Mouse (Mus musculus) liver, embryonic 16.5 days (tissue): ENCODE results near the gene Zfp949. TPM values are rescaled to one million over a fixed set of nuclear protein-coding genes. Genes with fewer than 3 reads are reported as not detected.

Experiments
- ATAC-seq: fragments of 200-750 bp; cut with Nextera tagmentation; 2 replicates; pipeline ENCODE4 v1.8.0; 2017; ENCODE audit warnings: low read depth, mild to moderate bottlenecking, moderate number of reproducible peaks, moderate library complexity
- H3K27ac ChIP-seq: fragments of 300-500 bp; sonication (generic); 2 replicates; pipeline ENCODE4 v1.5.1; 2014; ENCODE audit warnings: mild to moderate bottlenecking, low read length
- H3K27me3 ChIP-seq: fragments of 300-500 bp; sonication (generic); 2 replicates; pipeline ENCODE4 v1.6.1; 2014; ENCODE audit warnings: low read depth, low read length, mixed read lengths; ENCODE audit not compliant: control insufficient read depth, insufficient read depth
- H3K36me3 ChIP-seq: fragments of 300-500 bp; sonication (generic); 2 replicates; pipeline ENCODE4 v1.6.1; 2014; ENCODE audit warnings: mild to moderate bottlenecking; ENCODE audit not compliant: control insufficient read depth, insufficient read depth
- H3K4me1 ChIP-seq: fragments of 300-500 bp; sonication (generic); 2 replicates; pipeline ENCODE4 v1.6.1; 2014; ENCODE audit warnings: low read depth, low read length, mixed read lengths; ENCODE audit not compliant: control insufficient read depth
- H3K4me2 ChIP-seq: fragments of 300-500 bp; sonication (generic); 2 replicates; pipeline ENCODE4 v1.6.1; 2014; ENCODE audit warnings: low read depth, low read length, mixed read lengths
- H3K4me3 ChIP-seq: fragments of 300-500 bp; sonication (generic); 2 replicates; pipeline ENCODE4 v1.5.1; 2014; ENCODE audit warnings: low read depth, mild to moderate bottlenecking, low read length
- H3K9ac ChIP-seq: fragments of 300-500 bp; sonication (generic); 2 replicates; pipeline ENCODE4 v1.6.1; 2014; ENCODE audit warnings: low read depth, low read length
- H3K9me3 ChIP-seq: fragments of 300-500 bp; sonication (generic); replicated peaks from 2 replicates; pipeline ENCODE4 v1.6.1; 2016; ENCODE audit warnings: low read length; ENCODE audit not compliant: control insufficient read depth
- WGBS: fragments of 180-500 bp; shearing (Covaris S2); extraction: QIAGEN DNeasy Blood & Tissue Kit; methylation state at CpG from one replicate; pipeline ENCODE4 v1.1.7; 2014; ENCODE audit not compliant: insufficient replicate concordance; 5-methylcytosine and 5-hydroxymethylcytosine counted together
- polyA plus RNA-seq: library from polyadenylated mRNA; unstranded; fragments of >200 nt; fragmentation: Nextera tagmentation; extraction: Ambion mirVana; gene quantifications from 2 replicates; pipeline ENCODE4 v1.2.1, GENCODE M21; 2015

The Zfp949 gene
- polyA plus RNA-seq, 1 experiment from 2014 or later, result 8.4 TPM

GRCm38 (mm10) chr9:88529979-88530580, 17.7 kb upstream of the Zfp949 start:
- Histone ChIP-seq H3K9ac (no peak overlapping the region), H3K36me3 (no peaks in the 10 kb centered on the region), H3K27ac (no peak overlapping the region), H3K9me3 (no peaks in the 10 kb centered on the region), H3K4me2 (no peak overlapping the region), H3K4me1 (no peaks in the 10 kb centered on the region; the same call in 1 of the 2 replicates), H3K27me3 (no peaks in the 10 kb centered on the region), H3K4me3 (no peak overlapping the region)
- ATAC-seq, result no peak
- WGBS, result 56% methylated on average over 5 of the region's 5 CpGs

- Histone ChIP-seq H3K9me3 (no peaks in the 10 kb centered on the region), H3K27me3 (no peaks in the 10 kb centered on the region), H3K4me1 (no peaks in the 10 kb centered on the region; the same call in 1 of the 2 replicates), H3K9ac (no peak overlapping the region), H3K36me3 (no peaks in the 10 kb centered on the region), H3K27ac (no peak overlapping the region), H3K4me3 (no peak overlapping the region), H3K4me2 (no peak overlapping the region)
- peak; percentile 58; the same call in 1 of the 2 replicates for ATAC-seq
- WGBS, result 61% methylated on average over 5 of the region's 5 CpGs
Observed at GRCm38 (mm10) chr9:88534093-88534492, 13.7 kb upstream of the Zfp949 start.

GRCm38 (mm10) chr9:88539546-88540224, 8.1 kb upstream of the Zfp949 start:
- ATAC-seq, result no peak
- Histone ChIP-seq H3K9ac (no peak overlapping the region), H3K4me2 (no peak overlapping the region), H3K27me3 (no peaks in the 10 kb centered on the region), H3K27ac (no peak overlapping the region), H3K9me3 (no peaks in the 10 kb centered on the region), H3K4me1 (no peaks in the 10 kb centered on the region), H3K36me3 (no peaks in the 10 kb centered on the region), H3K4me3 (no peak overlapping the region)
- WGBS, result 49% methylated on average over 5 of the region's 5 CpGs

GRCm38 (mm10) chr9:88542816-88543215, 5.0 kb upstream of the Zfp949 start:
- Histone ChIP-seq H3K9ac (no peak overlapping the region), H3K4me1 (peaks cover 5% of the 10 kb centered on the region), H3K27ac (no peak overlapping the region), H3K9me3 (no peaks in the 10 kb centered on the region), H3K4me3 (no peak overlapping the region), H3K27me3 (no peaks in the 10 kb centered on the region), H3K36me3 (no peaks in the 10 kb centered on the region), H3K4me2 (no peak overlapping the region)
- ATAC-seq, result no peak
- 41% methylated on average over 2 of the region's 2 CpGs for WGBS

GRCm38 (mm10) chr9:88545534-88545933, 2.3 kb upstream of the Zfp949 start:
- Histone ChIP-seq H3K4me1 (peaks cover 20% of the 10 kb centered on the region), H3K4me2 (no peak overlapping the region), H3K27me3 (no peaks in the 10 kb centered on the region), H3K27ac (no peak overlapping the region), H3K36me3 (no peaks in the 10 kb centered on the region), H3K4me3 (no peak overlapping the region), H3K9ac (no peak overlapping the region), H3K9me3 (no peaks in the 10 kb centered on the region)
- 40% methylated on average over 3 of the region's 3 CpGs for WGBS
- no peak for ATAC-seq

- Histone ChIP-seq H3K4me2 (no peak overlapping the region), H3K9ac (no peak overlapping the region), H3K36me3 (no peaks in the 10 kb centered on the region), H3K4me3 (no peak overlapping the region), H3K9me3 (no peaks in the 10 kb centered on the region), H3K27me3 (no peaks in the 10 kb centered on the region), H3K4me1 (peaks cover 24% of the 10 kb centered on the region), H3K27ac (no peak overlapping the region)
- WGBS, result 7% methylated on average over 2 of the region's 2 CpGs
- no peak for ATAC-seq
Observed at GRCm38 (mm10) chr9:88546166-88546565, 1.7 kb upstream of the Zfp949 start.

GRCm38 (mm10) chr9:88546657-88547056, 1.2 kb upstream of the Zfp949 start:
- H3K4me1 ChIP-seq, result peaks cover 24% of the 10 kb centered on the region
- H3K27ac ChIP-seq, result no peak overlapping the region
- no peaks in the 10 kb centered on the region for H3K36me3 ChIP-seq
- no peak overlapping the region for H3K9ac ChIP-seq
- no peaks in the 10 kb centered on the region for H3K9me3 ChIP-seq
- H3K4me2 ChIP-seq, result no peak overlapping the region
- no peaks in the 10 kb centered on the region for H3K27me3 ChIP-seq
- no peak for ATAC-seq
- H3K4me3 ChIP-seq, result no peak overlapping the region
- WGBS, result 48% methylated on average over 8 of the region's 8 CpGs

GRCm38 (mm10) chr9:88547270-88547669, 550 bp upstream of the Zfp949 start:
- Histone ChIP-seq H3K9ac (peak overlapping the region; percentile 87), H3K27me3 (no peaks in the 10 kb centered on the region), H3K4me3 (peak overlapping the region; percentile 82), H3K4me1 (peaks cover 24% of the 10 kb centered on the region), H3K36me3 (no peaks in the 10 kb centered on the region), H3K4me2 (peak overlapping the region; percentile 84), H3K27ac (0 out of 2 replicates have a peak overlapping the region, but pooled peaks have one; percentile 17), H3K9me3 (no peaks in the 10 kb centered on the region)
- 16% methylated on average over 7 of the region's 7 CpGs for WGBS
- ATAC-seq, result peak; percentile 38

GRCm38 (mm10) chr9:88548614-88548945, 760 bp downstream of the Zfp949 start:
- Histone ChIP-seq H3K4me2 (peak overlapping the region; percentile 84), H3K27ac (peak overlapping the region; percentile 91), H3K4me1 (peaks cover 24% of the 10 kb centered on the region), H3K27me3 (no peaks in the 10 kb centered on the region), H3K36me3 (no peaks in the 10 kb centered on the region), H3K9me3 (no peaks in the 10 kb centered on the region), H3K4me3 (peak overlapping the region; percentile 82), H3K9ac (peak overlapping the region; percentile 87)
- no peak for ATAC-seq
- 3% methylated on average over 8 of the region's 8 CpGs for WGBS
